Mouse (Mus musculus) induced T-regulatory cell, adult 2 months (primary cell): ENCODE data around the gene Acvr1c.

Experiments
- DNase-seq: peaks from one replicate; pipeline ENCODE4 v3.0.0-alpha.2; 2012; ENCODE audit warnings: low read depth

Gene Acvr1c

GRCm38 (mm10) chr2:58357414-58358131, at the start of gene Acvr1c:
TSS of gene Acvr1c (minus strand) at chr2:58357895.
- DNase-seq: peak; percentile 60

GRCm38 (mm10) chr2:58403481-58403880, 45.8 kb upstream of the Acvr1c start:
- DNase-seq: no peak

- no peak for DNase-seq
Observed at GRCm38 (mm10) chr2:58388601-58389000, 30.9 kb upstream of the Acvr1c start.

- DNase-seq: no peak
Observed at GRCm38 (mm10) chr2:58380020-58380419, 22.3 kb upstream of the Acvr1c start.

- no peak for DNase-seq
Observed at GRCm38 (mm10) chr2:58379475-58379874, 21.8 kb upstream of the Acvr1c start.

- no peak for DNase-seq
Observed at GRCm38 (mm10) chr2:58377417-58378130, 19.9 kb upstream of the Acvr1c start.

GRCm38 (mm10) chr2:58366196-58366595, 8.5 kb upstream of the Acvr1c start:
- DNase-seq: no peak

DNA sequence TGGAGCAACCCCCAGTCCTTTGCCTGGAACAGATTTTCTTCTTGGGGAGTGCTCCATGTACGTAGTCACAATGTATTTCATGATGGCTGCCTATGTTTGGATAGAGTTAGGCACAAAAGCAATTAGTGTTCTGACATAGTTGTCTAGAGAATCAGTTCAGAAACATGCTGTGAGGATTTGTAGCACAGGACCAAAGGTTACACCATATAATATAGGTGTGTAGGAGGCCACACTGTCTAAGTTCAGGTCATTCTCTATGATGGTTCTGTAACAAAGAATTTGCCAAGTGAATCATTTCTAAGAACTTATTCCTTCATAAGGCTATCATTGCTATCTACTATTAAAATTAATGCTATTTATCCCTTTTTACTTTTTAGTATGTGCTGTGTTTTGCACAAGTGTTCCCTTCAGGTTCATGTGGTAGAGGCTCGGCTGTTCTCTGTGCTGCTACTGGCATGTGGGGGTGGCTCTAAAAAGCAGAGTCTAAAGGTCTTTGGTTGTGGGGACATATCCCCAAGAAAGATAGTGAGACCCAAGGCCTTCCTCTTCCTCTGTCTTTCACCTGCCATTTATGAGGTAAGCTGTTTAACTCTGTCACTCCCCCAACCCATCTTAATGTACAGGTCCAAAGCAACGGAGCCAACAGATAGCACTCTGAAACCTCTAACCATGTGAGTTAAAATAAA, 3.8 kb upstream of the Acvr1c start:
- DNase-seq: no peak

DNA sequence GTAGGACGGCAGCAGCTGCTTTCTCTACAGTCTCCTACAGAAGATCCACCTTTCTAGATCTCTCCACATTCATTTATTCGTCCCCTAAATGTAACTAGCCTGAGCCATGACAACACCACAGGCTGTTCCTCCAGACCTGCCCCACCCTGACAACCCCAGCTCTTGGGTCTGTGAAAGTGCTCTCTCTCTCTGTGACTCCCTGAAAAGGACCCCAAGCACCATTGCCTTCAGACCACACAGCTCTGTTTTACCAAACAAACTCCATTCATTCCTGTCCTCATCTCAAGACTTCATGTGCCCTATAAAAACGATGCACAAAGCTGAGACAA, 401 bp upstream of the Acvr1c start:
- no peak for DNase-seq

DNA sequence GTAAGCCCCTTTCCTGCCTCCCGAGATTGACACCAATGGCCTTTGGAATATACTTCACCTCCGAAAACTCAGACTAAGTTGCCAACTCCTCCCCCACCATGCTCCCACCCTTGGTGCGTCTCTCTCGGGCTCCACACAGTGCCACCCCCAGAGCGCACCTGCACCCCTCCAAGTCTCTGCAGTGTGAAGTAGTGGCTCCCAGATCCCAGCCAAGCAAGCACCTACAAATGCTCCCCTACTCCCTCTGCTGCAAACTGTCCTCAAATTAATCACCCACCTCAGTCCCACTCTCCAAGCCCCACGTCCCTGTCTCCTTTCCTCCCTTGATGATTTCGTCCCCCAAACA, 654 bp downstream of the Acvr1c start:
- peak; percentile 23 for DNase-seq

DNA sequence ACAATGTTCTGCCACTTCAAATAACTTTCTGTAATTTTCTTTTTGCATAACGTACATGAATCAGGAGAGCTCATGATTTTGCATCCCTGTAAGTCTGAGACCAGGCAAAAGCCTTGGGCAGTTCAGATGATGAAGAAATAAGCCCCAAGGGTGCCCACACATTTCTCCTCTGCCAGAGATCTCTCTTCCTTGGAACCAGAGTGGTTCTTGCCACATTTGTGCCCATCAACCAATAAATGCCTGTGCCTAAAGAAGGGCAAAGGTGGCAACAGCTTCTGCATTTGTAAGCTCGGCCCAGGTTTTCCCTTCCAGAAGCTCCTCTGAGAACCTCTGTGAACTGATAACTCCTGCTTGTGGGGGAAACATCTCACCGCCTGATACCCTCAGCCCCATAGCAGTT, 3.3 kb downstream of the Acvr1c start:
- DNase-seq: no peak

DNA sequence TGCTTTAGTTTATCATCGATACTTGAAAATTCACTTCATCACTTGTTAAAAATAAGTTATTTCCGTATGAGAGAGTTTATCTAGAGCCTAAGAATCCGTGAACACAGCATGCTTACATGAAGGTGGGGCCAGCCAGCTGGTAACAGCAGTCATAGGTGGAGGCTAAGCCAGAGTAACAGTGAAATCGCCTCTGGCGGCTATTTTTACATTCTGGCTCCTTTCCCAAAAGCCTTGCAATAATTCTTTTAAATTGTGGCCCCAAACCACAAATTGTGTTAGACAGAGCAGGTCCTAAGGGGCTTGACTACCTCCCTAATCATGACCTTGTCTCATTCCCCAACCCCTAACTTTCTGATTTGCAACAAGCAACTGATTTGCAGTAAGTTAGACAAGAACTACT, 4.8 kb downstream of the Acvr1c start:
- DNase-seq: no peak

GRCm38 (mm10) chr2:58350657-58351056, 7.0 kb downstream of the Acvr1c start:
- no peak for DNase-seq

- DNase-seq: no peak
Observed at GRCm38 (mm10) chr2:58336730-58337129, 21.0 kb downstream of the Acvr1c start.

- no peak for DNase-seq
Observed at GRCm38 (mm10) chr2:58329589-58329988, 28.1 kb downstream of the Acvr1c start.

DNA sequence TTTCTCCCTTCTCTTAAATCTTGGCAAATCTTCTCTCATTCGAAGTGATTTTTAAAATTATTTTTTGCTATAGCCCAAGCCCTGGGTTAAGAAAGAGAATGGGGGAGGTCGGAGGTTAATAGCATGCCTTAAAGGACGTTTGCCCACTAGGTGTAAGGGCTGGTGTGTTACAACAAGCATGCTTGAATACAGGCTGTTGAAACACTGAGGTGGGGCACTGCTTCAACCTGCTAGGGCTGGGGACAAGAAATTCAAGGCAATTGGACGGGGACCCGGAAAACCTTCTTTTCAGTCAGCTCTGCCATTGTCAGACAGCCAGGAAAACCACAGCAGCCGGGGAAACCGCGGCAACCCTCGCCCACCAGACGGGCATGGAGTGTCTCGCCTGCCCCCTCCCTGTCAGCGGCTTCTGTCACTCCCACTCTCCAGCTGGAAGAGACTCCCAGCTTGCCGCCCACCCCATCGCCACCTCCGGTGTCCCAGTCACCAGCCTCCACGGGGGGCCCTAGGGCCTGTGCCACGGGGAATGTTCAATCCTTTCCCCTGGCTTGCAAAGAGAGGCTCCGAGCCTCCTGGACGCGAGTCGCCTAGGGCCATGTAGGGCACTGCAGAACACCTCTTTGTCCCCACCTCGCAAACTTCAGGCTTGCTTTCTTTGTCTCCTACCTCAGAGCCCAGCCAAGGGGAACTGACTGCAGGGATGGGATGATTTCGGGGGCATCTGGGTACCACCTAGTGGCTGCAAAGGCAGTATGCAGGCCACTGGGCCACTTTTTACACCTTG, 33.4 kb downstream of the Acvr1c start:
- peak; percentile 57 for DNase-seq

GRCm38 (mm10) chr2:58323274-58323673, 34.4 kb downstream of the Acvr1c start:
- peak; percentile 43 for DNase-seq

DNA sequence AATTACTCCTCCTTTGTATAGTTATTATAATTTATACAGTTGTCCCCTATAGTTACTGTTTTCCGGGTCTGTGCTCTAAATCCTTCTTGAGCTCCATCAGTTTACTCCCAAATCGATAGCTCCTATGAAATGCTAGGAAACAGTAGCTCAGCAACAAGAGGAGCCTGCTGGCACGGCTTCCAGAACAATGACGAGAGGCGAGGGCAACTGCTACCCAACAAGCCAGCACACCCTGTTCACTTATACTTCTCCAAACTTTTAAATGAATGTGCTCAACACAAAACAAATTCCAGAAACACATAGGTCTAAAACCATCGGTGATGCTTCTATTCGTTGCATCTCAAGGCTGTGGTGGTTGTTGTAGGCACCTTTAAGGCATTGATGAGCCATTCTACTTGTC, 41.5 kb downstream of the Acvr1c start:
- DNase-seq: no peak

DNA sequence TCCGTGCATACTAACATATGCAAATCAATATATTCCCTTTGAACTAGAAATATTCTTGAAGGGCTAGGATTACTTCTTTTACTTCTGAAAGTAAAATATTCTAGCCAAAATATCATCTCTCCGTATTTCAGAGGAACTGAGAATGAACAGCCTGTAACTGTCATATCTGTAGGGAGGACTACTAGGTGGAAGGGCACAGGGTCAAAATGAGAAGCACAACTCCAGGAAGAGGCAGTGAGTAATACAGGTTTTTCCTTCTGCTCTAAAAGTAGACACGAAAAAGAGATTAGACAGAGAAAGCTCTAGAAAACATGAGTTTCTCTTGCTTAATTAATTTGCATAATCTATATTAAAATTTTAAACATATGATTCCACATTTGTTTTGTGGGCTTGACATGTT, 48.0 kb downstream of the Acvr1c start:
- DNase-seq: no peak

DNA sequence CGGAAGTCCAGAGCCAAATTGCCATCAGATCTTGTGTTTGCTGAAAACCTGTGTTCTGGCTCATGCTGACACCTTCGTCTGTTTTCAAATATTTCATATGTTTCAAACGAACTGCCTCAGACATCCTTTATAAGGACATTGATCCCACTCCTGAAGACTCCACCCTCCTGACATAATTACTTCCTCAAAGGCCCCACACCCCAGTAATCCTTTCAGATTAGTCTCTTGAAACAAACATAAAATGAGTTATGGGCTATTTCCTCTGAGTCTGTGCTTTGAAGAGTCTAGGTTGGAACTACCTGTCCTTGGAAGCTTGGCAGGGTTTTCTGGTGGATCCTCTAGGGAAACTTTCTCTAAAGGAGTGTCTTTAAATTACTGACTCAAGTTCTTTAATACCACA, 53.2 kb downstream of the Acvr1c start:
- DNase-seq: no peak

DNA sequence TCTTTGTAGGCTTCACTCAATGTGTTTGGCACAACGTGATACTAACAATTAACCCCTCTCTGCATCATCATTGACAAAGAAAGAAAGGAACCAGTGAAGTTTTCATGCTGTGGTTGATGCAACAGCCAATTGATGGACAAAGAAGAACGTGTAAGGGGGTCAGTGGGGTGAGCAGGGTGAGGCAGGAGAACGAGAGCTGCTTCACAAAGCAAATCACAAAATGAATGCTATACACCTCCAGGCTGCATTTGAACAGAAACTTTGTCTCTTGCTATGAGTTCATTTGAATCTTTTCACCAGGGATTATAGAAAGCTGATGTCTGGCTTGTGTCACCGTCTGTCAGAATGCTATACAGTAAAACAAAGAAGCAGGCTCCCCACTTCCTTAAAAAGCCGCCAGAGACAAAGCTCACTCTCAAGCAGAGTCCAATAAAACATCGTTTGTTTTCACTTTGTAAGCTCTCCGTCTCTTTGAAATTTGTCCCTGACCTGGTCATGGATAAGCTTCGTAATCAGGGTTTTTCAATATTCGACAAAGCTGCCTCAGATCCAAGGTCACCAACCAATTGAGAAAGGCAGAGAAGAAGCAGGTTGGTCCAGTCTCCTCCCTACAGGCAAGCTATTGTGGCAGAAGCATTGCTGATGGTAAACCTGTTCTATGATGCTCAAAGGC, 67.8 kb downstream of the Acvr1c start:
- no peak for DNase-seq

- no peak for DNase-seq
Observed at GRCm38 (mm10) chr2:58289331-58289730, 68.4 kb downstream of the Acvr1c start.
